Mouse (Mus musculus) embryonic facial prominence, embryonic 11.5 days (tissue): Measurements from ENCODE around the gene Gnaz. TPM values are rescaled to one million over a fixed set of nuclear protein-coding genes. Genes with fewer than 3 reads are reported as not detected.
"Not testable (repeated sequence)": the region's sequence is repeated elsewhere in the genome, so short reads cannot be mapped to it uniquely, and the experiment has no call there.

Experiments
- ATAC-seq: fragments of 200-750 bp; cut with Nextera tagmentation; replicated peaks from 2 replicates; pipeline ENCODE4 v1.8.0; 2017; ENCODE audit warnings: low read depth; ENCODE audit not compliant: insufficient number of reproducible peaks, low FRiP score, low TSS enrichment
- DNase-seq: peaks from one replicate; pipeline ENCODE4 v3.0.0-alpha.2; 2015; ENCODE audit warnings: low spot score
- H3K27ac ChIP-seq: fragments of 300-500 bp; sonication (generic); replicated peaks from 2 replicates; pipeline ENCODE4 v1.5.1; 2014; ENCODE audit warnings: mild to moderate bottlenecking, low read depth, low read length, control low read depth
- H3K27me3 ChIP-seq: fragments of 300-500 bp; sonication (generic); 2 replicates; pipeline ENCODE4 v1.6.1; 2014; ENCODE audit warnings: mild to moderate bottlenecking, low read length, moderate library complexity, mixed read lengths; ENCODE audit not compliant: control insufficient read depth, insufficient read depth
- H3K36me3 ChIP-seq: fragments of 300-500 bp; sonication (generic); replicated peaks from 2 replicates; pipeline ENCODE4 v1.6.1; 2014; ENCODE audit warnings: low read depth, mild to moderate bottlenecking, low read length, moderate library complexity, mixed read lengths; ENCODE audit not compliant: control insufficient read depth, insufficient read depth
- H3K4me1 ChIP-seq: fragments of 300-500 bp; sonication (generic); 2 replicates; pipeline ENCODE4 v1.6.1; 2014; ENCODE audit warnings: low read length, mixed read lengths; ENCODE audit not compliant: control insufficient read depth, insufficient read depth
- H3K4me2 ChIP-seq: fragments of 300-500 bp; sonication (generic); 2 replicates; pipeline ENCODE4 v1.6.1; 2014; ENCODE audit warnings: low read depth, mild to moderate bottlenecking, control low read depth, low read length, moderate library complexity
- H3K4me3 ChIP-seq: fragments of 300-500 bp; sonication (generic); 2 replicates; pipeline ENCODE4 v1.5.1; 2014; ENCODE audit warnings: low read depth, low read length, control low read depth
- H3K9ac ChIP-seq: fragments of 300-500 bp; sonication (generic); replicated peaks from 2 replicates; pipeline ENCODE4 v1.6.1; 2014; ENCODE audit warnings: mild to moderate bottlenecking, control low read depth, low read length
- H3K9me3 ChIP-seq: fragments of 300-500 bp; sonication (generic); replicated peaks from 2 replicates; pipeline ENCODE4 v1.6.1; 2016; ENCODE audit warnings: mild to moderate bottlenecking, low read length, inconsistent platforms, mixed read lengths; ENCODE audit not compliant: control insufficient read depth
- whole genome bisulfite sequencing: fragments of 180-500 bp; shearing (Covaris S2); extraction: QIAGEN DNeasy Blood & Tissue Kit; methylation state at CpG from one replicate; pipeline ENCODE4 v1.1.7; 2014; 5-methylcytosine and 5-hydroxymethylcytosine counted together
- polyA plus RNA-seq: library from polyadenylated mRNA; unstranded; fragments of >200 nt; fragmentation: Nextera tagmentation; extraction: Ambion mirVana; gene quantifications from 2 replicates; pipeline ENCODE4 v1.2.1, GENCODE M21; 2014

The Gnaz gene
- polyA plus RNA-seq, 1 experiment from 2014 or later, result 4.7 TPM

DNA sequence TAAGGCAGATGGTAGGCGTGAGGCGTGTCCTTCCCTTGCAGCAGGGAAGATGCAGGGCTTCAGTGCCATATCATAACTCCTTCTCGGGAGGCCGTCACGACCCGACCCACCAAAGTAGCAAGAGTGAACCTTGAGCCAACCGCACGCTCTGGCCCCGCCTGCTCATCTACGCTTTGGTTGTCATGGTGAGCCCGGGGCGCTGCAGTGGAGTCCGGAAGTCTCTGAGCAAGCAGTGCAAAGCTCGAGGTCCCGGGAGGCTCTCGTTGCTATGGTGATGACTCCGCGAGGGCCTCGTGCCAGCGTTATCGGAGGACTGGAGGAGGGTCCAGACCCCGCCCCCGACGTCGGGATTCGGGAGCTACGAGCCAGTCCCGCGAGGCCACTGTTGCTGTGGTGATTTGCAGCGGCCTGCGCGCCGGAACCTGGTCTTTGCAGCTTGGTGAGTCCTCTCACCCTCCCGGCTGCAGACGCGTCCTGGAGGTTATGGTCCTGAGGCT, 70.0 kb downstream of the Gnaz start, which contains the start of gene Rab36:
Gene Rab36, plus strand, starts transcription at position 176 of the 497 bp plus-strand sequence.
- H3K27ac ChIP-seq, result peak within 1 kb of the TSS; percentile 81; the same call in 1 of the 2 replicates
- no peaks in the 10 kb centered on the region for H3K27me3 ChIP-seq
- H3K36me3 ChIP-seq, result no peaks in the 10 kb centered on the region
- peaks cover 2% of the 10 kb centered on the region for H3K4me1 ChIP-seq
- under 1% methylated on average over 36 of the region's 36 CpGs for WGBS
- no peaks in the 10 kb centered on the region for H3K9me3 ChIP-seq
- ATAC-seq (peak; percentile 97), DNase-seq (peak; percentile 100)
- peak within 1 kb of the TSS; percentile 76 for H3K4me2 ChIP-seq
- H3K9ac ChIP-seq, result peak within 1 kb of the TSS; percentile 61
- H3K4me3 ChIP-seq, result peak within 1 kb of the TSS; percentile 46

DNA sequence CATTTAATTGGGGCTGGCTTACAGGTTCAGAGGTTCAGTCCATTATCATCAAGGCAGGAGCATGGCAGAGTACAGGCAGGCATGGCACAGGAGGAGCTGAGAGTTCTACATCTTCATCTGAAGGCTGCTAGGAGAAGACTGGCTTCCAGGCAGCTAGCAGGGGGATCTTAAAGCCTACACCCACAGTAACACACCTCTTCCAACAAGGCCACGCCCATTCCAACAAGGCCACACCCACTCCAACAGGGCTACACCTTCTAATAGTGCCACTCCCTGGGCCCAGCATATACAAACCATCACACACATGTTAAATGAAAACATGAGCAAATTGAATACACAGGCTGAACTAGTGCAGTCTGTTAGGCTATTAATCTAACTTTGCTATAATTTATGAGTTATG, 75.1 kb downstream of the Gnaz start:
- H3K9ac ChIP-seq, H3K4me1 ChIP-seq, H3K27ac ChIP-seq, H3K36me3 ChIP-seq, H3K4me2 ChIP-seq, H3K27me3 ChIP-seq, H3K4me3 ChIP-seq, DNase-seq, H3K9me3 ChIP-seq, ATAC-seq: not testable (repeated sequence)
- WGBS, result 21% methylated on average over 1 of the region's 1 CpGs

DNA sequence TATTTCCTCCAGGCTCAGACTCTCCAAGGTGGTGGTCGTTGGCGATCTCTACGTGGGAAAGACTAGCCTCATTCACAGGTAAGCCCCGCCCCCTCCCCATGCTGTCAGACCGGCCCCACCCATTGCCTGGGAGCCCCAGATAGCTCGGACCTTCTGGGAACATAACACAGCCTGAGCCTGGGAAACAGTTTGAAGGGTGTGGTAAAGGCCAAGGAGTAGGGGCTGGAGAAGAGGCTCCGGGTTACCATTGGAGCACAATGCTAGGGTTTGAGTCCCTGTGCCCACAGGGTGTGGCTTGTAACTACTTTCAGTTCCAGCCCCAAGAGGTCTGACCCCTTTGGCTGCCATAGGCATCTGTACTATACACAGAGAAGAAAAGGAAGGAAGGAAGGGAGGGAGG, 77.5 kb downstream of the Gnaz start:
- Histone ChIP-seq H3K27ac (no peak overlapping the region), H3K9me3 (no peaks in the 10 kb centered on the region), H3K36me3 (no peaks in the 10 kb centered on the region), H3K4me1 (no peaks in the 10 kb centered on the region), H3K4me3 (no peak overlapping the region), H3K4me2 (no peak overlapping the region), H3K9ac (no peak overlapping the region), H3K27me3 (no peaks in the 10 kb centered on the region)
- DNase-seq (no peak), ATAC-seq (no peak)
- 34% methylated on average over 7 of the region's 7 CpGs for WGBS

DNA sequence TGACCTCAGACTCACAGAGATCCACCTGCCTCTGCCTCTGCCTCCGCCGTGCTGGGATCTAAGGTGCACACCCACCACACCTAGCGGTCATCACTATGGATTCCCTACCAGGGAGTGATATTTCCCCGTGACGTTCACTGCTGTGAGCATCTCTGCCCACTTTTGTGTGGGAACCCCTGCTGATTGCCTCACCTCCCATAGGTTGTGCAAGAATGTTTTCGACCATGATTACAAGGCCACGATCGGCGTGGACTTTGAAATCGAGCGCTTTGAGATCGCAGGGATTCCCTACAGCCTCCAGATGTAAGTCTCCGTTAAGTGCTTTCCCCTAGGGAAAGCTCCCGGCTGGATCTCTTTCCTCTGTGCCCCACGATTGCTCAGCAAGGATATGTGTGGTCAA, 78.9 kb downstream of the Gnaz start:
- no peak overlapping the region for H3K4me3 ChIP-seq
- WGBS, result 89% methylated on average over 15 of the region's 15 CpGs
- ATAC-seq (no peak), DNase-seq (no peak)
- no peaks in the 10 kb centered on the region for H3K36me3 ChIP-seq
- H3K27me3 ChIP-seq, result no peaks in the 10 kb centered on the region
- no peaks in the 10 kb centered on the region for H3K9me3 ChIP-seq
- H3K9ac ChIP-seq, result no peak overlapping the region
- H3K27ac ChIP-seq, result no peak overlapping the region
- H3K4me1 ChIP-seq, result no peaks in the 10 kb centered on the region
- H3K4me2 ChIP-seq, result no peak overlapping the region

DNA sequence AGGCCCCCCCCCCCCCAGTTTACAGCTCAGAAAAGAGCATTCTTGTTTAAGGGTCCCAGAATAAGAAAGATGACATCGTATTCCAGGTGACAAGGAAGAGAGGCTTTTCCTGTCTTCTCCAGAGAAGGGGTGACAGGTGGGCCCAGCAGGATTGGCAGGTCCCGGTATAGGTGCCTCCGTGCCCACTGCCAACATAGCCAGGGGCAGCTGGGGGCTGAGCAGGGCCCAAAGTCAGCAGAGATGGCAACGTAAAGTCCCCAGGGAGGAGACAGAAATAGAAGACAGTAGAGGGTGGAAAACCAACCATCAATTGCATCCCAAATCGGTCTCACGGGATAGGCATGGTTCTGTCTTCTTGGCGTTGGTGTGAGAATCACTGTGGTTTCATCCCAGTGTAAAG, 81.7 kb downstream of the Gnaz start:
- DNase-seq (no peak), ATAC-seq (no peak)
- Histone ChIP-seq H3K4me2 (no peak overlapping the region), H3K4me3 (no peak overlapping the region), H3K36me3 (no peaks in the 10 kb centered on the region), H3K9me3 (no peaks in the 10 kb centered on the region), H3K4me1 (no peaks in the 10 kb centered on the region), H3K27me3 (no peaks in the 10 kb centered on the region), H3K27ac (no peak overlapping the region), H3K9ac (no peak overlapping the region)
- 94% methylated on average over 7 of the region's 7 CpGs for WGBS

DNA sequence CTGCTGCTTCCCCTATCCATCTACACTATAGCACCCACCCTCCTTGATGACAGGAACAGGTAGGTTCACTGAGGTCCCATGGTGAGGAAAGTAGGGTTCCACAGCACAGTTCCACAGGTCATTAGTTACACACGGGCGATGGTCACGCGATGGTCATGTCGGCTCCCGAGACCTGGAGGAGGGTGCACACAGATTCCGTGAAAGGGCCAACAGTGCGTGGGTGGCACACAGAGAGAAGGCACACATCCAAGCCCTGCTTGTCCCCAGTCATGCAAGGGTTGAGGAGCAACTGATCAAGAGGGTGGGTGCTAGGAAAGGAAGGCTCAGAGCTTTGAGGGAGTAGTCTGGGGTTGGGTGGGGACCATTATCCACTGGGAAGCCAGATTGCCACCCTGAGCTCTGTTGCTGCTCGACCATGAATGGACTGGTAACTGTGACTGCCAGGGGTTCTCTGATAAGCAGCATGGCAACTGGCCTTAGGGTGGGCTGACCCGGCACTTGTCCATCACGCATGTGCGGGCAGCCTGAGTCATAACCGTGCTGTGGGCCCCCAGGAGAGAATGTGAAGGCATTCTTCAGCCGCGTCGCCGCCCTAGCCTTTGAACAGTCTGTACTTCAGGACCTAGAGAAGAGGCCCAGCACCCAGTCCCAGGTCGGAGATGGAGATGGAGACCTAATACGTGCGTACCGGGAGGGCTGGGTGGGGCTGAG, 84.5 kb downstream of the Gnaz start:
- H3K4me1 ChIP-seq, result no peaks in the 10 kb centered on the region
- H3K4me2 ChIP-seq, result no peak overlapping the region
- no peak overlapping the region for H3K4me3 ChIP-seq
- 91% methylated on average over 21 of the region's 21 CpGs for WGBS
- no peaks in the 10 kb centered on the region for H3K27me3 ChIP-seq
- DNase-seq, result no peak
- H3K27ac ChIP-seq, result no peak overlapping the region
- no peaks in the 10 kb centered on the region for H3K36me3 ChIP-seq
- H3K9ac ChIP-seq, result no peak overlapping the region
- H3K9me3 ChIP-seq, result no peaks in the 10 kb centered on the region
- ATAC-seq, result no peak

DNA sequence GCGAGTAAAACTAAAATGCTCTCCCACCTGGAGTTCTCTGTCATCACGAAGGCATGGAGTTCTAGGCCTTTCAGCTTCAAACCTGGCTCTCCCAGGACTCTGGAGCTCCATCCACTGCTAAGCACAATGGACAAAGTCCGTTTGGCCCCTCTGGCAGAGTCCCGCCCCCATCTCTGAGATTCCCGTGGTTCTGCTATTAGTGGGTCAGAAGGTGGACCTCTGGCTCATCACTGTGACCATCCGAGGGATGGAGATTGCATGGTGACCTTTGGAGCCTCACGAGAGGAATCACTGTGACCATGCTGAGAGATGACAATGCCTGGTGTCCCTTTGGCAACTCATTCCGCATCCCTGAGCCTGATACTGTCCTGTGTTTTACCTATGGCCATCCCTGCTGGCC, 85.9 kb downstream of the Gnaz start:
- no peak for DNase-seq
- no peak overlapping the region for H3K4me3 ChIP-seq
- H3K36me3 ChIP-seq, result no peaks in the 10 kb centered on the region
- no peak overlapping the region for H3K27ac ChIP-seq
- 78% methylated on average over 8 of the region's 8 CpGs for WGBS
- no peaks in the 10 kb centered on the region for H3K4me1 ChIP-seq
- ATAC-seq, result no peak
- no peaks in the 10 kb centered on the region for H3K27me3 ChIP-seq
- H3K9me3 ChIP-seq, result no peaks in the 10 kb centered on the region
- no peak overlapping the region for H3K4me2 ChIP-seq
- no peak overlapping the region for H3K9ac ChIP-seq

DNA sequence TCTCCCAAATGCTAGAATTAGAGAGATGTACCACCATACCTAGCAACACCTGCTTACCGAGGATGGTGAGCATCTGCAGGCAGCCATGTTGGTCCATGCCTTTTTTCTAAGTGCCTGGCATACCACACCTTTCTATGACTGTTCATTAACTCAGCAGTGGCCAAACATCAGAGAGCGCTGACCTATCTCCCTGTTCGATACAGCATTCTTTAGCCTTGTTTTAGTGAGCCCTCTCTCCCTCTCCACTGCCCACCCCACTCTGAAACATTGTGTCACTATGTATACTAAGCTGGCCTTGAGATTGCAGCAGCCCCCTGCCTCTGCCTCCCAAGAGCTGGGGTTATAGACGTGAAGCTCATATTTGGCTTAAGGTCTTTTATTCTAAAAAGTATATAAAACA, 86.7 kb downstream of the Gnaz start:
- H3K27ac ChIP-seq, result no peak overlapping the region
- no peaks in the 10 kb centered on the region for H3K4me1 ChIP-seq
- ATAC-seq (no peak), DNase-seq (no peak)
- H3K9ac ChIP-seq, result no peak overlapping the region
- 87% methylated on average over 4 of the region's 4 CpGs for WGBS
- H3K27me3 ChIP-seq, result no peaks in the 10 kb centered on the region
- H3K4me2 ChIP-seq, result no peak overlapping the region
- no peaks in the 10 kb centered on the region for H3K36me3 ChIP-seq
- H3K9me3 ChIP-seq, result no peaks in the 10 kb centered on the region
- no peak overlapping the region for H3K4me3 ChIP-seq
